Mouse (Mus musculus) ES-CJ7 (cell line): ENCODE data around the gene Dbnl.

Experiments
- DNase-seq: peaks from one replicate; pipeline ENCODE4 v3.0.0; 2011; ENCODE audit warnings: low read depth, low spot score

The Dbnl gene

DNA sequence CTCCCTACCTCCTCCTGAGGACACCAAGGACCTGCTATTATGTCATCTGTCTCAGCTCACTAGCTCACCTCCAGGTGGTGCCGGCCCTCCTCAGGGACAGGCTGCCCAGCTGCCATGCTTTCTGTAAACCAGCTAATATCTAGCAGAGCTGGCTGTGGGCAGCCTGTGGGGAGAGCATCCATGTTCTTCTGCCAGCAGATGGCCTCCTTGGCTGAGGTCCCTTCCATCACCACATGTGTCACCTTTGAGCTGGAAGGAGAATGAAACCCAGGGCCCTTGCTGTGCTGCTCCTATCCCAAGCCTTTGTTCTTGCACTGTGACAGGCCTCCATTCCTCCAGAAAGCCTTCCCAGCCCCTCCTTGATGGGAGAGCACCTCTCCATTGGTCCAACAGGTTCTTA is 47.8 kb downstream of the Dbnl start:
- DNase-seq = peak; percentile 38

- DNase-seq = peak; percentile 97
These were observed 49.3 kb downstream of the Dbnl start, which contains the start of gene Polm for GRCm38 (mm10) chr11:5837251-5838246. TSS of gene Polm (minus strand) at chr11:5838016.

- no peak for DNase-seq
These were observed 52.1 kb downstream of the Dbnl start for GRCm38 (mm10) chr11:5840346-5840745.

- DNase-seq = no peak
These were observed 53.5 kb downstream of the Dbnl start for GRCm38 (mm10) chr11:5841751-5842150.

- DNase-seq = peak; percentile 67
These were observed 54.8 kb downstream of the Dbnl start for GRCm38 (mm10) chr11:5843131-5843530.

GRCm38 (mm10) chr11:5846639-5847345 is 58.5 kb downstream of the Dbnl start:
- peak; percentile 65 for DNase-seq

DNA sequence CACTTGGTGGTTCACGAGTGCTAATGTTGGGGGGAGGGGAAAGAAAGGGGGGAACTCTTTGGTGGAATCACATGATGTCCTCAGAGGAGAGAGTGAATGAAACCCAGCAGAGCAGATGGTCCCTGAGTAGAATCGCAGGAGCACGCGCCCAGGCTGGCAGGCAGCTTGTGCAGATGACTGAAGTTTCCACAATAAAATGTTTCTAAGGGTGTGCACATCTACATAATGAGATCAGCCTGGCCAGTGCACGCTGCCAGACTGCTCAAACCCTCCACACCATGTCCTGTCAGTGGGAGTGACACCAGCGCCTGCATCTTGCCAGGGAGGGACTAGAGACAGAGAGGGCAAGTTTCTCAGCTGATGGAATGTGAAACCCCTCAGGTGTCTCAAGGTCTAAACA is 60.5 kb downstream of the Dbnl start:
- no peak for DNase-seq

DNA sequence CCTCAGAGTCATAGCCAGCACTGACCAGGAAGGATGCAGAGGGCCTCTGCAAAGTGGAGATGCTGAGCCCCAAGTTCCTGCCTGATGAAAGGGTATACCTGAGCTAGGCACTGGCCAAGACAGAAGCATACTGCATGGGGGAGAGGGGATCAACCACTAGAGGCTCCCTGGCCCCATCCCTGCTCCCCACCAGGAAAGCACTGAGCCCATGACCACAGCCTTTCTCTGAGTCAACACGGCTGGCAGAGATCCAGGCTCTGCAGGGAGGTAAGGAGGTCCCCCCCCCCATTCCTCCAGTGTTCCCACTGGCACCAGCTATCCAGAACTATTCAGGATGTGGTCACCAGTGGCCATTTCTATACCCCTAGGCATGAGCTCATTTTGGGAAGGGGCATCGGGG is 61.0 kb downstream of the Dbnl start:
- no peak for DNase-seq

GRCm38 (mm10) chr11:5850452-5850851 is 62.2 kb downstream of the Dbnl start:
- DNase-seq = no peak
